Mouse (Mus musculus) kidney, adult 18-20 months (tissue): Measurements from ENCODE around the gene Creb3l2.
A peak's percentile ranks its signal among the peaks of the same experiment; 100 is the strongest.

Source experiments
- DNase-seq: peaks from one replicate; pipeline ENCODE4 v3.0.0; 2021

The Creb3l2 gene

GRCm38 (mm10) chr6:37315440-37315839 is 126.5 kb downstream of the Creb3l2 start:
- no peak for DNase-seq

- DNase-seq = no peak
Measured at GRCm38 (mm10) chr6:37310601-37311000, 131.3 kb downstream of the Creb3l2 start.

GRCm38 (mm10) chr6:37306616-37307015 is 135.3 kb downstream of the Creb3l2 start:
- DNase-seq = no peak

- DNase-seq = no peak
Measured at GRCm38 (mm10) chr6:37300492-37300891, 141.5 kb downstream of the Creb3l2 start.

- peak; percentile 23 for DNase-seq
Measured at GRCm38 (mm10) chr6:37299562-37300390, 142.2 kb downstream of the Creb3l2 start, which contains the start of gene Dgki. Dgki (minus strand) TSS chr6:37300184.

- no peak for DNase-seq
Measured at GRCm38 (mm10) chr6:37298982-37299381, 143.0 kb downstream of the Creb3l2 start.

- no peak for DNase-seq
Measured at GRCm38 (mm10) chr6:37297744-37298482, 144.0 kb downstream of the Creb3l2 start.

- DNase-seq = no peak
Measured at GRCm38 (mm10) chr6:37292068-37292467, 149.9 kb downstream of the Creb3l2 start.

GRCm38 (mm10) chr6:37291171-37291570 is 150.8 kb downstream of the Creb3l2 start:
- no peak for DNase-seq

GRCm38 (mm10) chr6:37290691-37291090 is 151.3 kb downstream of the Creb3l2 start:
- DNase-seq = no peak

- DNase-seq = no peak
Measured at GRCm38 (mm10) chr6:37286134-37286533, 155.8 kb downstream of the Creb3l2 start.

GRCm38 (mm10) chr6:37284879-37285278 is 157.1 kb downstream of the Creb3l2 start:
- no peak for DNase-seq

GRCm38 (mm10) chr6:37283336-37283735 is 158.6 kb downstream of the Creb3l2 start:
- no peak for DNase-seq

GRCm38 (mm10) chr6:37282659-37283058 is 159.3 kb downstream of the Creb3l2 start:
- DNase-seq = no peak
